Mouse (Mus musculus): Measurements from ENCODE around the gene Ulk4.

DNA sequence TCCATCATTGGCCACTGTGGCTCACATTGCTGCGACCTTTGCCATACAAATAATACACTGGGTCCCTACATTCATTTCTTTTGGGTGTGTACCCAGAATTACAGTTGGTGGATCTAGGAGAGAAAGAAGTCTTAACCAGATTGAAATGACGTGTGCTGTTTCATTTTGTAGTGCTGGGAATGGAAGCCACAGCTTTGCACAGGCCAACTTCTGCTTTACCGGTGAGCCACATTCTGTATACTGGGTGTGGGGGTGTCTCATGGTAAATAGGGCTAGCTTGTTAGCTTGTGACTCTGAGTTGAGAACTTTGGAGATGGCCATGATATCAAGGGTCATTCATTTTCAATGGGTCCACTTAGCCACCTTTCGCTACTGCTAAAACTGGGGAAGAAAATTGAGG is 28.5 kb upstream of the Ulk4 start:
- no peak for TF ChIP-seq CTCF (IDR thresholded peaks at IDR 0.05; ENCODE audit: borderline replicate concordance, insufficient read depth, low read length)
- no peak for TF ChIP-seq POLR2A (IDR thresholded peaks at IDR 0.05; ENCODE audit: low read depth, low read length)
